Mouse (Mus musculus): ENCODE measurements around the gene Duox2. TPM values are rescaled to one million over a fixed set of nuclear protein-coding genes. Genes with fewer than 3 reads are reported as not detected.
A peak's percentile ranks its signal among the peaks of the same experiment; 100 is the strongest.

Gene Duox2
- polyA plus RNA-seq, 1 experiment from 2014 or later, result not detected

GRCm38 (mm10) chr2:122300656-122301020 is 2.4 kb upstream of the Duox2 start:
- 2% methylated on average over 14 of the region's 14 CpGs for WGBS
- Histone ChIP-seq H3K9ac (no peak overlapping the region), H3K4me3 (peak overlapping the region; percentile 45), H3K27ac (no peak overlapping the region), H3K4me1 (replicated peaks) (peaks cover 49% of the 10 kb centered on the region), H3K27me3 (peaks cover 99% of the 10 kb centered on the region), H3K9me3 (no peaks in the 10 kb centered on the region), H3K36me3 (no peaks in the 10 kb centered on the region), H3K4me2 (peak overlapping the region; percentile 88)
- ATAC-seq (ENCODE audit: low FRiP score), result no peak

GRCm38 (mm10) chr2:122299911-122300655 is 1.8 kb upstream of the Duox2 start:
- H3K27ac ChIP-seq, result no peak overlapping the region
- no peak overlapping the region for H3K9ac ChIP-seq
- H3K27me3 ChIP-seq, result peaks cover 99% of the 10 kb centered on the region
- H3K4me2 ChIP-seq, result no peak overlapping the region
- H3K36me3 ChIP-seq, result no peaks in the 10 kb centered on the region
- no peak for ATAC-seq (ENCODE audit: low FRiP score)
- H3K9me3 ChIP-seq, result no peaks in the 10 kb centered on the region
- 7% methylated on average over 14 of the region's 14 CpGs for WGBS
- peaks cover 49% of the 10 kb centered on the region for H3K4me1 ChIP-seq (replicated peaks)
- 0 out of 2 replicates have a peak overlapping the region, but pooled peaks have one; percentile 45 for H3K4me3 ChIP-seq

- ATAC-seq (ENCODE audit: low FRiP score), result no peak
- Histone ChIP-seq H3K9ac (no peak within 1 kb of the TSS), H3K9me3 (no peaks in the 10 kb centered on the region), H3K4me2 (peak within 1 kb of the TSS; percentile 44), H3K4me3 (peak within 1 kb of the TSS; percentile 28), H3K27me3 (peaks cover 99% of the 10 kb centered on the region), H3K27ac (no peak within 1 kb of the TSS), H3K36me3 (no peaks in the 10 kb centered on the region), H3K4me1 (replicated peaks) (peaks cover 49% of the 10 kb centered on the region)
- WGBS, result 1% methylated on average over 43 of the region's 43 CpGs
Observed at GRCm38 (mm10) chr2:122298596-122299490, 594 bp upstream of the Duox2 start, which contains the start of gene Duoxa2. Duoxa2 (plus strand) TSS chr2:122298900.

GRCm38 (mm10) chr2:122297271-122298095 is 766 bp downstream of the Duox2 start:
- peak overlapping the region; percentile 28 for H3K4me3 ChIP-seq
- WGBS, result under 1% methylated on average over 35 of the region's 35 CpGs
- no peak for ATAC-seq (ENCODE audit: low FRiP score)

GRCm38 (mm10) chr2:122294916-122295315 is 3.3 kb downstream of the Duox2 start:
- 4% methylated on average over 7 of the region's 7 CpGs for WGBS
- Histone ChIP-seq H3K4me1 (replicated peaks) (peaks cover 28% of the 10 kb centered on the region), H3K9ac (no peak overlapping the region), H3K27ac (no peak overlapping the region), H3K4me2 (no peak overlapping the region), H3K36me3 (no peaks in the 10 kb centered on the region), H3K9me3 (no peaks in the 10 kb centered on the region), H3K27me3 (peaks cover 84% of the 10 kb centered on the region), H3K4me3 (no peak overlapping the region)
- no peak for ATAC-seq (ENCODE audit: low FRiP score)

More at GRCm38 (mm10) chr2:122297271-122298095, 766 bp downstream of the Duox2 start:
- Histone ChIP-seq H3K9me3 (no peaks in the 10 kb centered on the region), H3K27ac (no peak overlapping the region), H3K27me3 (peaks cover 99% of the 10 kb centered on the region), H3K4me2 (peak overlapping the region; percentile 44), H3K36me3 (no peaks in the 10 kb centered on the region), H3K4me1 (replicated peaks) (peaks cover 49% of the 10 kb centered on the region), H3K9ac (no peak overlapping the region)

DNA sequence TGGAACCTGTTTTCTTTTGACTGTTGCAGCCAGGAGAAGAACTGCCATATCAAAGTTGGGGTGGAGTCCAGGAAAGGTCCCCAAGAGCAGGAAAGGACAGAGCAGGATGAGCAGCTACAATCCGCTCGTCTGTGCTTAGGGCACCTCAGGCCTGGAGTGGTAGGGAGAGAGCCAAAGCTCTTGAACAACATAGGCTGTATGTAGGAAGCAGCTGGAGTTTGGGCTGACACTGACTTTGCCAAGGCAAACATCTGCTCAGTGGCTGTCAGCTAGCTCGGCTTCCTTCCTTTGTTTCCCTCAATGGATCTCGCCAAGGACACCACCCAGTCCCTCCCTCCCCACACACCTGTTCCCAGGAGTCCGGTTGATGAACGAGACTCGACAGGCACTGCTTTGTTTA is 12.1 kb downstream of the Duox2 start:
- Histone ChIP-seq H3K4me2 (no peak overlapping the region), H3K9ac (no peak overlapping the region), H3K27me3 (no peaks in the 10 kb centered on the region), H3K4me1 (replicated peaks) (no peaks in the 10 kb centered on the region), H3K36me3 (no peaks in the 10 kb centered on the region), H3K9me3 (no peaks in the 10 kb centered on the region), H3K4me3 (no peak overlapping the region), H3K27ac (no peak overlapping the region)
- 62% methylated on average over 7 of the region's 7 CpGs for WGBS
- ATAC-seq (ENCODE audit: low FRiP score), result no peak

- H3K4me1 ChIP-seq (replicated peaks), result no peaks in the 10 kb centered on the region
- no peak overlapping the region for H3K4me3 ChIP-seq
- no peak for ATAC-seq (ENCODE audit: low FRiP score)
- H3K9me3 ChIP-seq, result no peaks in the 10 kb centered on the region
- H3K36me3 ChIP-seq, result no peaks in the 10 kb centered on the region
- 89% methylated on average over 9 of the region's 9 CpGs for WGBS
- no peak overlapping the region for H3K4me2 ChIP-seq
- H3K9ac ChIP-seq, result no peak overlapping the region
- H3K27ac ChIP-seq, result no peak overlapping the region
- H3K27me3 ChIP-seq, result no peaks in the 10 kb centered on the region
Observed at GRCm38 (mm10) chr2:122284091-122284490, 14.2 kb downstream of the Duox2 start.

DNA sequence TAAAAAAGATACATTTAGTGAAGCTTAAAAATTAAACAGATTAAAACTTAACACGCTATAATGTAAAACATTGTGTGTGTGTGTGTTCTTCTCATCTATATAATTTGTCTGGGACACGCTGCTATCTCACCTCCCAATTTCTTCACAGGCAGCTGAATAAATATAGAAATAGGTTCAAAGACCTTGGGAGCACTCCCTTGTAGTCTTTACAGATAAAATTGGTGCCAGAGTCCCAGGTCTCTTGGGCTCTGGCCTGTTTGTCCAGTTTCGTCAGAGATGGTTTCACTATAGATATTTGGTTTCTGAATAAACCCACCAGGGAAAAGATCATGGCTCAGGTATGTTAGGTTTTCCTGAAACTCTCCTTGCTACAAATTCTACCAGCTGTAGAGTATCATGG is 19.5 kb downstream of the Duox2 start:
- no peak for ATAC-seq (ENCODE audit: low FRiP score)
- Histone ChIP-seq H3K4me3 (no peak overlapping the region), H3K27me3 (no peaks in the 10 kb centered on the region), H3K9me3 (no peaks in the 10 kb centered on the region), H3K36me3 (no peaks in the 10 kb centered on the region), H3K4me2 (no peak overlapping the region), H3K27ac (no peak overlapping the region), H3K9ac (no peak overlapping the region), H3K4me1 (replicated peaks) (no peaks in the 10 kb centered on the region)
- 92% methylated on average over 3 of the region's 3 CpGs for WGBS

DNA sequence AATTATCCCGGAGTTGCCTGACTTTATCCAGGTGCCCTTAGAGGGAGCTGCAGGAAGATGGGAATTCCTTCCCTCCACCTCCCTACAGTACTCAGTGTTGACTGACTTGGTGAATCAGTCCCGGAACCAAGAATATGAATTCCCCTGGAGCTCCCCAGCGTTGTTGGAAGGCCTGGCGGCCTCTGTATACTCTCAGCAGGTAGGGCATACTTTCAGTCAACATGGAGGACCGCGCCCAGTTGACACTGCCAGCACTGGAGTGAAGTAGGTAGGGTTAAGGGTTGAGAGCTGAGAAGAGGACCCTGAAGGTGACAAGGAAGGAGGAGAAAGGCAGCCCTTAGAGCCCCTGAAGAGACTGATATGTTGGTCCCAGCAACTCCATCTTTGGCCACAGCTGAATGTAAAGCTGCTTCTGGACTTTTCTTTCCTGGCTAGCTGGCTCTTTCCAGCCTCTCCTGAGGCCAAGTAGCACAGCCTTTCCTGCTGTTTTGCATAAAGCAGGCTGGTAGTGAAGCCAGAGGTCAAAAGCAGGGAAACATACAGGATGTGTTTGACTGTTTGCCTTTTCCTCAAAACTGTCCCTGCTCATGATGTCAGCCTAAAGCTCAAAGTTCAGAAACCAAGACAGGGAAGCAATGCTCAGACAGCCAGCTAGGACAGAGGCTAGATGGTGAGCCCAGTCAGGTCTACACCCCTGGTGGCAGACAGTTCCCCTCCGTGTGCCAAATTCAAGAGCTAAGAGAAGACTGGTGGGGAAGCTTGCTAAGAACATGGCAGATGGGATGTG is 31.6 kb downstream of the Duox2 start:
- no peak for ATAC-seq (ENCODE audit: low FRiP score)
- Histone ChIP-seq H3K9me3 (no peaks in the 10 kb centered on the region), H3K4me2 (no peak overlapping the region), H3K36me3 (no peaks in the 10 kb centered on the region), H3K27me3 (no peaks in the 10 kb centered on the region), H3K4me1 (replicated peaks) (peaks cover 9% of the 10 kb centered on the region), H3K9ac (no peak overlapping the region), H3K4me3 (no peak overlapping the region), H3K27ac (no peak overlapping the region)
- WGBS, result 92% methylated on average over 7 of the region's 7 CpGs

GRCm38 (mm10) chr2:122264690-122265089 is 33.6 kb downstream of the Duox2 start:
- no peaks in the 10 kb centered on the region for H3K27me3 ChIP-seq
- H3K4me3 ChIP-seq, result no peak overlapping the region
- 63% methylated on average over 3 of the region's 3 CpGs for WGBS
- H3K9ac ChIP-seq, result no peak overlapping the region
- no peaks in the 10 kb centered on the region for H3K9me3 ChIP-seq
- peaks cover 9% of the 10 kb centered on the region for H3K4me1 ChIP-seq (replicated peaks)
- H3K4me2 ChIP-seq, result no peak overlapping the region
- H3K27ac ChIP-seq, result no peak overlapping the region
- H3K36me3 ChIP-seq, result peaks cover 5% of the 10 kb centered on the region; the same call in 1 of the 2 replicates
- ATAC-seq (ENCODE audit: low FRiP score), result peak; percentile 57; the same call in 1 of the 2 replicates

DNA sequence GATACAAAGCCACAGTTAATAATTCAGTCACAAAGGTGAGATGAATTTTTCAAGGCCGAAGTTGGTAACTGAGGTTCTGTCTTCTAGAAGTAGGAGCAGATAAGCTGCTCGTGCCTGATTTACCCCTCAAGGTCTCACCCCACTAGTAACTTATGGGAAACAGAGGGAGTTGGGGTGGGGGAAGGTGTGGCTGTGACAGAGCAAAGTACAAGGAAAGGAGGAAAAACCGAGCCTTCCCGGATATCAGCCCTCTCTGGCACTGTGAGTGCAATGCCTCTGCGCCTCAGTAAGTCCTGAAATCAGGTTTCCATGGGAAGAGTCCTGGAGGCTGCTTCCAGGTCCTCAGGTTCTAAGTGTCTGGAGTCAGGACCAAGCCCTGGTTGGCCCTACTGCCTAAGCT is 37.5 kb downstream of the Duox2 start:
- H3K4me1 ChIP-seq (replicated peaks), result peaks cover 9% of the 10 kb centered on the region
- H3K27ac ChIP-seq, result no peak overlapping the region
- H3K9me3 ChIP-seq, result no peaks in the 10 kb centered on the region
- 88% methylated on average over 5 of the region's 5 CpGs for WGBS
- no peak overlapping the region for H3K4me3 ChIP-seq
- H3K27me3 ChIP-seq, result no peaks in the 10 kb centered on the region
- H3K36me3 ChIP-seq, result peaks cover 12% of the 10 kb centered on the region; the same call in 1 of the 2 replicates
- no peak for ATAC-seq (ENCODE audit: low FRiP score)
- H3K4me2 ChIP-seq, result no peak overlapping the region
- no peak overlapping the region for H3K9ac ChIP-seq

All from hindbrain, embryonic 13.5 days (tissue).